Mouse (Mus musculus): ENCODE results near the gene Bloc1s6.
A peak's percentile ranks its signal among the peaks of the same experiment; 100 is the strongest.

Bloc1s6 gene

GRCm38 (mm10) chr2:122737894-122738830, at the start of gene Bloc1s6:
Bloc1s6 (plus strand) TSS chr2:122738503.
- peak; percentile 88 for DNase-seq (ENCODE audit: extremely low read depth, low read depth)

- no peak for DNase-seq (ENCODE audit: extremely low read depth, low read depth)
Measured at GRCm38 (mm10) chr2:122697526-122697925, 40.8 kb upstream of the Bloc1s6 start.

- DNase-seq (ENCODE audit: extremely low read depth, low read depth) = no peak
Measured at GRCm38 (mm10) chr2:122701012-122701411, 37.3 kb upstream of the Bloc1s6 start.

GRCm38 (mm10) chr2:122701871-122702180, 36.5 kb upstream of the Bloc1s6 start:
- DNase-seq (ENCODE audit: extremely low read depth, low read depth) = no peak

GRCm38 (mm10) chr2:122702181-122703036, 35.9 kb upstream of the Bloc1s6 start, which contains the start of gene Slc30a4:
Slc30a4 (minus strand) TSS chr2:122702663.
- no peak for DNase-seq (ENCODE audit: extremely low read depth, low read depth)

GRCm38 (mm10) chr2:122704572-122704971, 33.7 kb upstream of the Bloc1s6 start:
- DNase-seq (ENCODE audit: extremely low read depth, low read depth) = no peak

GRCm38 (mm10) chr2:122708080-122708479, 30.2 kb upstream of the Bloc1s6 start:
- no peak for DNase-seq (ENCODE audit: extremely low read depth, low read depth)

GRCm38 (mm10) chr2:122709156-122709555, 29.1 kb upstream of the Bloc1s6 start:
- DNase-seq (ENCODE audit: extremely low read depth, low read depth) = no peak

- DNase-seq (ENCODE audit: extremely low read depth, low read depth) = no peak
Measured at GRCm38 (mm10) chr2:122711911-122712310, 26.4 kb upstream of the Bloc1s6 start.

GRCm38 (mm10) chr2:122712848-122713247, 25.5 kb upstream of the Bloc1s6 start:
- DNase-seq (ENCODE audit: extremely low read depth, low read depth) = no peak

- DNase-seq (ENCODE audit: extremely low read depth, low read depth) = no peak
Measured at GRCm38 (mm10) chr2:122715148-122715692, 23.1 kb upstream of the Bloc1s6 start.

GRCm38 (mm10) chr2:122716301-122716842, 21.9 kb upstream of the Bloc1s6 start:
- no peak for DNase-seq (ENCODE audit: extremely low read depth, low read depth)

- DNase-seq (ENCODE audit: extremely low read depth, low read depth) = no peak
Measured at GRCm38 (mm10) chr2:122719232-122719631, 19.1 kb upstream of the Bloc1s6 start.

- no peak for DNase-seq (ENCODE audit: extremely low read depth, low read depth)
Measured at GRCm38 (mm10) chr2:122720564-122720963, 17.7 kb upstream of the Bloc1s6 start.

- no peak for DNase-seq (ENCODE audit: extremely low read depth, low read depth)
Measured at GRCm38 (mm10) chr2:122725604-122726003, 12.7 kb upstream of the Bloc1s6 start.

GRCm38 (mm10) chr2:122731456-122731855, 6.8 kb upstream of the Bloc1s6 start:
- DNase-seq (ENCODE audit: extremely low read depth, low read depth) = no peak

GRCm38 (mm10) chr2:122739023-122739422, 720 bp downstream of the Bloc1s6 start:
- DNase-seq (ENCODE audit: extremely low read depth, low read depth) = no peak

GRCm38 (mm10) chr2:122746461-122746860, 8.2 kb downstream of the Bloc1s6 start:
- no peak for DNase-seq (ENCODE audit: extremely low read depth, low read depth)

GRCm38 (mm10) chr2:122753739-122754343, 15.5 kb downstream of the Bloc1s6 start:
- DNase-seq (ENCODE audit: extremely low read depth, low read depth) = no peak

GRCm38 (mm10) chr2:122759791-122760190, 21.5 kb downstream of the Bloc1s6 start:
- DNase-seq (ENCODE audit: extremely low read depth, low read depth) = no peak

GRCm38 (mm10) chr2:122762991-122763390, 24.7 kb downstream of the Bloc1s6 start:
- no peak for DNase-seq (ENCODE audit: extremely low read depth, low read depth)

Data from MEL-GATA-1-ER (cell line).